Mouse (Mus musculus): ENCODE results near the gene Actn3.
"Not testable (repeated sequence)": the region's sequence is repeated elsewhere in the genome, so short reads cannot be mapped to it uniquely, and the experiment has no call there.

The Actn3 gene

GRCm38 (mm10) chr19:4855951-4856350 lies 21.8 kb downstream of the Actn3 start:
- no peak for DNase-seq

- no peak for DNase-seq
These were observed 22.3 kb downstream of the Actn3 start for GRCm38 (mm10) chr19:4855470-4855820.

GRCm38 (mm10) chr19:4854552-4855469 lies 22.9 kb downstream of the Actn3 start, which contains the start of gene Ctsf:
Ctsf (plus strand) TSS chr19:4855130.
- peak; percentile 90 for DNase-seq

GRCm38 (mm10) chr19:4850281-4850680 lies 27.4 kb downstream of the Actn3 start:
- DNase-seq: no peak

GRCm38 (mm10) chr19:4849800-4850199 lies 27.9 kb downstream of the Actn3 start:
- DNase-seq: no peak

GRCm38 (mm10) chr19:4847490-4847889 lies 30.2 kb downstream of the Actn3 start:
- DNase-seq: no peak

- DNase-seq: no peak
These were observed 31.9 kb downstream of the Actn3 start for GRCm38 (mm10) chr19:4845846-4846245.

GRCm38 (mm10) chr19:4842611-4843010 lies 35.1 kb downstream of the Actn3 start:
- no peak for DNase-seq

GRCm38 (mm10) chr19:4840848-4841247 lies 36.9 kb downstream of the Actn3 start:
- no peak for DNase-seq

- peak; percentile 94 for DNase-seq
These were observed 38.6 kb downstream of the Actn3 start, which contains the start of the genes Ccs and Ccdc87 for GRCm38 (mm10) chr19:4839149-4839548. Ccs (minus strand) TSS chr19:4839332. Ccdc87 (plus strand) TSS chr19:4839366.

GRCm38 (mm10) chr19:4838526-4839140 lies 39.1 kb downstream of the Actn3 start:
- no peak for DNase-seq

- DNase-seq: no peak
These were observed 40.7 kb downstream of the Actn3 start for GRCm38 (mm10) chr19:4837049-4837448.

GRCm38 (mm10) chr19:4836096-4836495 lies 41.6 kb downstream of the Actn3 start:
- no peak for DNase-seq

GRCm38 (mm10) chr19:4833977-4834376 lies 43.7 kb downstream of the Actn3 start:
- no peak for DNase-seq

- DNase-seq: no peak
These were observed 48.6 kb downstream of the Actn3 start for GRCm38 (mm10) chr19:4829156-4829555.

- DNase-seq: no peak
These were observed 49.1 kb downstream of the Actn3 start for GRCm38 (mm10) chr19:4828444-4829114.

- DNase-seq: peak; percentile 55
These were observed 56.9 kb downstream of the Actn3 start for GRCm38 (mm10) chr19:4820678-4821303.

GRCm38 (mm10) chr19:4817182-4817835 lies 60.4 kb downstream of the Actn3 start:
- no peak for DNase-seq

GRCm38 (mm10) chr19:4813015-4813414 lies 64.7 kb downstream of the Actn3 start:
- DNase-seq: no peak

GRCm38 (mm10) chr19:4812334-4812949 lies 65.3 kb downstream of the Actn3 start:
- not testable (repeated sequence) for DNase-seq

- no peak for DNase-seq
These were observed 65.8 kb downstream of the Actn3 start for GRCm38 (mm10) chr19:4811909-4812242.

Measured in right cerebral cortex, postnatal 25 days (tissue).